Mouse (Mus musculus) gastrocnemius, adult 2 months (tissue): ENCODE measurements around the gene Tmem238l. TPM values are rescaled to one million over a fixed set of nuclear protein-coding genes. Genes with fewer than 3 reads are reported as not detected.

Source experiments
- DNase-seq: peaks from one replicate; pipeline ENCODE4 v3.0.0; 2022
- H3K27ac ChIP-seq: fragments of 200-600 bp; 2 replicates; pipeline ENCODE4 v1.8.1; 2022; ENCODE audit warnings: mild to moderate bottlenecking
- H3K4me3 ChIP-seq: fragments of 200-600 bp; 2 replicates; pipeline ENCODE4 v1.8.1; 2022; ENCODE audit warnings: mild to moderate bottlenecking, moderate library complexity
- CTCF ChIP-seq: fragments of 200-600 bp; IDR thresholded peaks from 2 replicates; pipeline ENCODE4 v1.8.1; 2022; ENCODE audit warnings: antibody characterized with exemption, mild to moderate bottlenecking, moderate library complexity
- intact Hi-C: fragments of 180-260 bp; cut with DNase I; formaldehyde crosslinking; loops from one replicate; pipeline ENCODE4 v1.15.1; 2025
- total RNA-seq, 2 experiments: library from RNA; stranded (reverse); gene quantifications; 2 replicates each; pipeline ENCODE4 v1.2.3; 2021

Gene Tmem238l
- total RNA-seq, 2 experiments from 2014 or later = not detected

DNA sequence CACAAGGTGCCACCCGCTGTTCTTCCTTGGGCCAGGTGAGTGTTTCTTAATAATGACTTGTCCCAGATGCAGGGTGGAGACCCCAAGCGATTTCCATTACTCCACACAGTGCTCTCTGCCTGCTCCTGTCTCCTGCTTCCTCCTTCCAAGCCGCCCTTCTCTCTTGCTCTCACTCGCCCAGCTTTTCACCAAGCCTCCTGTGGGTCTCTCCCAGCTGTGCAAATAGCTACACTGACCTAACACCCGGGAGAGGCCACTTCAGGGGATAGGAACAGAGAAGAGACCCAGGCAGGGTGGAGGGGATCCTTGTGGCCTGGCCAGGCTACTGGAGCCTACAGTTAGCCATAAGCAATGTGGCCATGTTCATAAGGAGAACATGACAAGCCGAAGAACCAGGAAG lies 9.5 kb upstream of the Tmem238l start:
- intact Hi-C loops = no loop called here
- H3K4me3 ChIP-seq = no peak overlapping the region
- DNase-seq = no peak
- no peak overlapping the region for H3K27ac ChIP-seq
- TF ChIP-seq CTCF = no peak

DNA sequence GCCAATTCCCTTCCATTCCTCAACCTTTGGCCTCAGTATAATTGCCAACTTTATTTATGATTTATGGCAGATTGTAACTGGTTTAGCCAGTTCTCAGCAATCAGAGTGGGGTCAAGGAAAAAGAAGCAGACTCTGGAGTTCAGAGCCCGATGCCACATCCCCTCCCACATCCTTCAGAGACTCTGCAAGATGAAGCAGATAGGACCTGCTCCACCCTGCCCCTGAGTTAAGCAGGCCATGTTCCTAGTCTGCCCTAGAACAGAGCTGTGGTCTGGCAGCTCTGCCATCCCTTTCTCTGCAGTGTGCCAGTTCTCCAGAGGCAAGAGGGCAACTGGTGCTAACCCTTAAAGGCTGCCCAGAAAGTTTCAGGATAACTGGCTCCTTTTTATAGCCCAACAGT lies 4.4 kb downstream of the Tmem238l start:
- DNase-seq = no peak
- no peak overlapping the region for H3K27ac ChIP-seq
- TF ChIP-seq CTCF = no peak
- H3K4me3 ChIP-seq = no peak overlapping the region
- intact Hi-C loops = no loop called here

DNA sequence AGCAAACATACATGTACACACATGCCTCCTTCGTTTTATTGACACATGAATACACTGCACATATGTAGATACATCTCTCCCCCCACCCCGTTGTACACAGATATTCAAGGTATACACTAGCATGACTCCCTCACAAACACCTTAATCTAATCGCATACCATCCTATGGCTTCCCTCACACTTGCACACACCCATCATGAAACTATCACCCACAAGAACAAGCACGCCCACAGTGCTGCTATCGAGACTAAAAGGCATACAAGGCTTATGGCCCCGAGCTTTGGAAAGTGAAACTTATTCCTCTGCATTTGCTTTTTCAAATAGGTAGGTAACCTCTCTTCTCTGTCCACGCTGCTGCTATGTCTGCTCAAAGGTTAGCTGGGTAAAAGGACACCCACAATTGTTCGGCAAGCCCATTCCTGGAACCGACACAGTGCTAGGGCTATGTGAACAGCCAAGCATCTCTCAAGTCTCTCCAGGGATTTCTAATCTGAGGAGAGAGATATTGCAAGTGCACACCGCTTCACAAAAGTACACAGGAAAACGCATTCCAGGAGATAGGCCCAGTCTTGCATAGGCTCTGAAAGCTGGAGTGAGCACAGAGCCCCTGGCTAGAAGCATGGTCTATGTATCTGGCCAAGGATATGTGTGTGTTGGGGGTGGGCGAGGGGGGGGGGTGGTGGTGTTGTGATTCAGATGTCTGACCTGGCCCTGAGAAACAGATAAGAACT lies 5.2 kb downstream of the Tmem238l start:
- intact Hi-C loops = no loop called here
- DNase-seq = no peak
- Histone ChIP-seq H3K4me3 (no peak overlapping the region), H3K27ac (no peak overlapping the region)
- TF ChIP-seq CTCF = no peak

DNA sequence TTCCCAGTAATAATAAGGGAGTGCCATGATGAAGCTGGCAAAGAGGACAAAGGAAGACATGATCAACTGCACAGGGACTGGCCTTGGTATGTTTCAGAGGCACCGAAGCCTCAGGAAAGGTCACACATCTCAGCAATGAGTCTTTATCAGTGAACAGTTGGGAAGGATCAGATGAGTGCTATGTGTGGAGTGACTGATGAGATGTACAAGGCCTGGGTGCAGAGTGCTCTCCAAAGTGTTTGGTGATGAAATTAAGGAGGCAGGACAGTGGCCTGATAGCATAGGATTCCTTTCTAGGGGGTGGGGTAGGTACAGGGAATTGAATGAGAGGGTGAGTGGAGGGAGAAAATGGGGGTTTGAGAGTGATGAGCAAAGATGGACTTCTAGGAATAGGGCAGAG lies 7.0 kb downstream of the Tmem238l start:
- intact Hi-C loops = no loop called here
- DNase-seq = no peak
- TF ChIP-seq CTCF = no peak
- H3K27ac ChIP-seq = no peak overlapping the region
- no peak overlapping the region for H3K4me3 ChIP-seq

DNA sequence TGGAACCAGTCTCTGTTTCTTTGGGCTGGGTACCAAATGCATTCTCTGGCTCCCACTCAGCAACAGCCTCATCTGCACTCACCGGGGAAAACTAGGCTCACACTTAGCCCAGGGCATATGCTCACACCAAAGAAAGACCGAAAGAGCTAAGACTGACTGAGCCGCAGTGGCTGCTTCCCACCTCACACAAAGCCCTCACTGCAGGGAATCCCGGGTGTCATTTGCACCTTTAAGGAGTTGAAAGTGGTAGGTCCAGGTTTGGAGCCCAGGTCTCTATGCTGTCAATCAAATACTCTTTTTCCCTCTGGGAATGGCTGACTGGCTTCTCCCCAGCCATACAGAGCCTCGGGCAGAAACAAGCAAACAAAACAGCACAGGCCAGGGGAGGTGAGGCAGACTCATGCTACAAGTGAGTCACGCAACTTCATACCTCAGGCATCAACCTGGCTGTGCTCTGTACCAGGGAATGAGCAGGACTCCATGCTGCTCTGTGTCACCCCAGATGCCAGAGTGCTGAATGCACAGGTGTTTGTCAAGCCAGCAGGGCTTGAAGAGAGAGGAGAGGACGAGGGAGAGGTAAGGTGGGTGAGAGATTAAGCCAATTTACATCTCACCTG lies 10.2 kb downstream of the Tmem238l start:
- TF ChIP-seq CTCF = no peak
- DNase-seq = no peak
- H3K4me3 ChIP-seq = no peak overlapping the region
- H3K27ac ChIP-seq = no peak overlapping the region
- intact Hi-C loops = no loop called here

DNA sequence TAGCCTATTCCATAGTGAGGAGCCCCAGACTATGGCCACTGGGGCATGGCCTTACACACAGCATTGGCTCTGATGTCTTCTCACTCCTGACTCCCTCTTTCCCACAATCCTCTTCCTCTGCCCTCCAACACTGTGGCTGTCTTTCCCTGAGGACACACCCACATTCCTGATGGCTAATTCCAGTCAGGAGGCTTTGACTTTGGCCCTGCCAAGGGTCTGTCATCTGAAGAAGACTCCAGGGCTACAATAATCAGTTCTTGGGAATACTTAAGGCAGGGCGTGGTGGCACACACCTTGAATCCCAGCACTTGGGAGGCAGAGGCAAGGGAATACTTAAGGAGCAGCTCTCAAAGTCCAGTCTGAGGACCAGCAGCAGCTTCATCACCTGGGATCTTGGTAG lies 12.1 kb downstream of the Tmem238l start:
- intact Hi-C loops = no loop called here
- Histone ChIP-seq H3K4me3 (no peak overlapping the region), H3K27ac (no peak overlapping the region)
- DNase-seq = no peak
- no peak for TF ChIP-seq CTCF

DNA sequence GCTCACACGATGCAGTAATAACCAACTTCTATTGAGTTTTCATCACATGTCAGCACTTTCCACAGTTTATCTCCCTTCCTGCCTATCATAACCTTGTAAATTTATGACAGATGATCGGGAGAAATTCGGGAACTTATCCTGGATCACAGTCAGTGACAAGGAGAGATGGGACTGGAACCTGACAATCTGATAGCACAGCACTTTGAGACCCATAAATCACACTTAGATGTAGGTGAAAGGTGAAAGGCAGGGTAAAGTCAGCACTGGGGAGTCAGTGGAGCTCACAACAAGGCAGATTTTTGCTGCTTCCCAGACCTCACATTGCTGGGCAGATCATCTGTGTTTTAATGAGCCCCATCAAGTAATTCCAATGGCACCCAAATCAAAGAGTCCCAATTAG lies 17.1 kb downstream of the Tmem238l start:
- no peak overlapping the region for H3K4me3 ChIP-seq
- intact Hi-C loops = no loop called here
- H3K27ac ChIP-seq = no peak overlapping the region
- TF ChIP-seq CTCF = no peak
- no peak for DNase-seq

DNA sequence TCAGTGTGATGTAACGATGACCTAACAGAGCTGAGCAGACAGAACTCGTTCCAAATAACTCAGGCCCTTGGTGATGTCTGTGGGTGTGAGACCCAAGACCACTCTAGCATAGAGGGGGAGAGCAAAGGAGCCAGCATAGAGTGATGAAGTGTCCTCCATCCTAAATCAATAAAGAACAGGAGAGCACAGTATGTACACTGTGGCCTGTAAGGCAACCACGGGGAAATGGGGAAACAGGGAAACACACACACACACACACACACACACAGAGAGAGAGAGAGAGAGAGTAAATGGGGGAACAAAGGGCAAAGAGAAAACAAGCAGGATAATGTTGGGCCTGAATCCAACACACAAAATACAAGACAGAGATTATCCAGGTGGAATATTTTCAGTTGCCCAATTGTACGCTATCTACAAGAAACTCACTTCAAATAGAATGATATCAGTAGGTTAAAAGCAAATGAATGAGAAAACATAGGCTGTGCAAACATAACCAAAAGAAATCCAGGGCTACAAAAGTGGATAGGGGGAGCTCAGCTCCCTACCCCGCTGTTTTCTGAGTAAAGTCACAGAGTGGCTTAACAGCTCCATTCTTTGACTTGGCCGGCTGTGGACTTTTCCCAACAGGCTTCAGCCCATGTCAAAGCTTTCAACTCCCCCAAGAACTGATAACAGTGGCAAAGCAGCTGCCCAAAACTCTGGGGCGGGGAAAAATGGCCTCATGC lies 19.3 kb downstream of the Tmem238l start:
- no peak for DNase-seq
- TF ChIP-seq CTCF = no peak
- Histone ChIP-seq H3K4me3 (no peak overlapping the region), H3K27ac (no peak overlapping the region)
- intact Hi-C loops = no loop called here

DNA sequence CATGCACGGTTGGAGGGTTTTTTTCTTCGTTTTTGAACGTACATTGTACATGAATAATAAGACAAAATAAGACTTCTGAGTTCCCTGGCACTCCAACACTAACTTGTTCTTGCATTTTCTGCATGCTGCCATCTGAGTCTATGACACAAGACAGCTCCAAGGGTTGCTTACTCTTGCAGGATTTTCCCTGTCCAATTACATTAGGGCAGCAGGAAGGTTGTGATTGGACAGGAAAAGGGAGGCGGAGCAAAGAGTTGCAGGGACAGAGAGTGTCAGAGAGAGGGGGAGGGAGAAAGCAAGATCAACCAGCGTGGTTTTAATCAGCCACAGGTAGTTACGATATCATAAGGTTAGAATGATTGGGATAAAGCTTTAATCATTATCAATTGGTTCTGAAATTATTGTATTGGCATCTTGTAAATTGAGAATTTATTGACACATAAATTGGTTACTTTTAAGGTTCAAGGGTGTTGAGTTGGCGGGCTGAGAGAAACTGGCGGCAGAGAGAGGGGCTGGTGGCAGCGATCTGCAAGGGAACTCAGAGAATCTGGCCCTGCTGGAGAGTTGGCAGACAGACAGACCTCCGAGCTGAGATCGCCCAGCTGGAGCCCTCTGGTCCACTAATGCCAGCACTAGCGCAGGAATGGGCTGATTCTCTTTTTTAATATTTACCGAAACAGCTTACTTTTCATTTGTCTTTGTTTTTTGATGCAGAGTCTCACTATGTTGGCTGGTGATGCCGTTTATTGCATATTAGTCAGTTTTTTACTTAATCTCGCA lies 25.1 kb downstream of the Tmem238l start:
- Histone ChIP-seq H3K27ac (no peak overlapping the region), H3K4me3 (no peak overlapping the region)
- no peak for DNase-seq
- intact Hi-C loops = no loop called here
- no peak for TF ChIP-seq CTCF

DNA sequence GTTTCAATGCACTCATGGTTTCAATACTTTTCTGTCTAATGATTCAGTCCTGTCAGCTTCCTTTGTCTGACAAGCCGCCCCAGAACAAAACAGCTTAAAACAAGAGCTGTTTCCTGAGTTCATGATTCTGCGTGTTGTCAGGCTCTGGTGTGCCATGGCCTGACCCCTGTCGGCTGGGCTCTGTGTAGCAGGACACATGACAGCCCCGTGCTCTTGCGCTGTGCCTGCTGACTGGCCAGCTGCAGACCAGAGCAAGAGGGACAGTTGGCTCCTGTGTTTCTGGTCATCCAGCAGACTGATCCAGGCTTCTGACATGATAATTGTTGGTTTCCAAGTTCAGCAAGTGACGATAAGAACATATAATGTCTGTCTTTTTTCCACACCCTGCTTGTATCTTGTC lies 26.4 kb downstream of the Tmem238l start:
- no peak overlapping the region for H3K4me3 ChIP-seq
- TF ChIP-seq CTCF = peak; percentile 62
- intact Hi-C loops = no loop called here
- peak; percentile 61 for DNase-seq
- no peak overlapping the region for H3K27ac ChIP-seq

DNA sequence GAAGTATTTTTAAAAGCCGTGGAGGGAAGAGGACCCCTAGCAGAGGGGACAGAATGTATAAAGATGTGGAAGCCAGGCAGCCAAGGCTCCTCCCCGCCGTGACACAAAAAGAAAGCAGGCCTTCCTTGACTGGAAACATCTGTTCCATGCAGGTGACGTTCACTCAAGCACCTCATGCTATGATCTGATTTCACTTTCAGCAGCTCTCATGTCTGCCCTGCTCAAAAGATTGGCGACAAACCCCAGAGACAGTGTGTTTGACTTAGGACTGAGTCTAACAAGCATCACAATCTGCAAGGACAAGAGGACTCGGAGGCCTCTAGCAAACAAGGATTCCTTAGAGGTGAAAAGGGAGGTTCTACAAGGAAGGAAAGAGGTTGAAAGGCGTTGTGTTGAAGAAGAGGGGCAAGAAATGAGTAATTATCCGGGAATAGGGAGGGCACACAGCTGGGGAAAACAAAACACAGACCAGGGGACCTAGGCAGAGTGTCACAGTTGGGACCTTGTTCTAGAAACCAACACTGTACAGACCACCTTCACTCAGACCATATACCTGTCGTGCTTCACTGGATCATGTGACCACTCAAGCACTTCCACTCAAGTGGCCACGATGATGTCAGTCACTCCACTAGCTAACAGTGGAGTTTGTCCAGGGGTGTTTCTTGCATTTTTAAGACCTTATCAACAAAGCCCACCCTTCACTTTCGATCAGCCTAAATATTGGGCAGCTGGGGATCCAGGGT lies 27.2 kb downstream of the Tmem238l start:
- no peak overlapping the region for H3K27ac ChIP-seq
- intact Hi-C loops = loop anchor here (1.0 to 2.0 kb wide), 2 partner anchors 69 to 77 kb away; no protein-coding TSS in a partner anchor
- TF ChIP-seq CTCF = no peak
- no peak overlapping the region for H3K4me3 ChIP-seq
- no peak for DNase-seq
